In the genomic region with DNA sequence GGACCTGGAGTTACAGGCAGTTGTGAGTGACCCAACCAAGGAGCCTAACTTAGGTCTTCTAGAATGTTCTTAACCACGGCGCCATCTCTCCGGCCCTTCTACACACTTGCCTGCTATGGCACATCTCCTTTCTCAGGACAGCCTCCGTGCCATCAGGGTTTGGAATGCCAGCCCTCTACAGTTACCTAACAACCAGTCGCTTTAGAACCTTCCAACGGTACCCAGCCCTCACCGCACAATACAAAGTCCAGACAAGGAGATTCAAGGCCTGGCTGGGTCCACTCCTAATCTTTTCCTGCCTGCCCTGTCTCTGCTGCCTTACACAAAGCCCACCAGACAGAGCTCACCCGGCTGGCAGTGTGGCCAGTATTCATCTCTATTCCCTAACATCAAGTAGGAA, we compare ENCODE assay signal across 25 mouse cellular contexts.
DNase-seq lines count a peak whose midpoint lies in the region; ATAC-seq and TF ChIP-seq lines count a peak whose summit lies in the region.
"Had no signal": no experiment of that assay in that cellular context is flagged by ENCODE, and none has a peak within 500 bp of the region (broad histone marks: within the 10 kb centered on the region; RNA-seq: fewer than 3 reads in every experiment).

No protein-coding gene starts in this region.

- H3K79me2 ChIP-seq in heart, adult 2 months (replicated peaks; ENCODE audit: control insufficient read depth, insufficient read depth, low read length), result peaks cover 1% of the 10 kb centered on the region; the same call in 1 of the 2 replicates

- WGBS in heart, adult 2 months, result 78% methylated on average over 8 of the region's 8 CpGs
- 93% methylated on average over 8 of the region's 8 CpGs for WGBS in heart, postnatal 0 days
- 96% methylated on average over 8 of the region's 8 CpGs for WGBS in limb, embryonic 14.5 days
- 96% methylated on average over 8 of the region's 8 CpGs for WGBS in limb, embryonic 10.5 days

- TF ChIP-seq CTCF in heart, adult 2 months (IDR thresholded peaks at IDR 0.05), result no peak
- no peak for TF ChIP-seq CTCF in heart, postnatal 0 days (IDR thresholded peaks at IDR 0.05; ENCODE audit: low read depth)

- peak overlapping the region; percentile 59 for H3K27ac ChIP-seq in heart, adult 2 months
- H3K27ac ChIP-seq in heart, postnatal 0 days (ENCODE audit: low read depth), result peak overlapping the region; percentile 79
- 0 out of 2 replicates have a peak overlapping the region, but pooled peaks have one; percentile 26 for H3K27ac ChIP-seq in limb, embryonic 14.5 days (replicated peaks; ENCODE audit: low read depth, low read length)
- H3K27ac ChIP-seq in limb, embryonic 10.5 days, result no peak overlapping the region
- H3K27ac ChIP-seq: embryonic facial prominence, embryonic 12.5 days; forebrain, embryonic 13.5 days; hindbrain, postnatal 0 days; limb, embryonic 13.5 days had no signal

- DNase-seq in heart, adult 2 months, result no peak
- no peak for DNase-seq in heart, postnatal 36 days
- no peak for DNase-seq in heart, postnatal 0 days (ENCODE audit: low spot score)
- no peak for DNase-seq in heart, adult 9 months (ENCODE audit: low spot score in 2 of 2)
- no peak for DNase-seq in limb, embryonic 14.5 days (ENCODE audit: low spot score)
- no peak for DNase-seq in limb, embryonic 10.5 days (ENCODE audit: low spot score)
- peak; percentile 32 to 75 for DNase-seq in kidney, postnatal 25 days
- DNase-seq in left cerebral cortex, adult 9 months (ENCODE audit: low spot score in 2 of 2), result no peak
- DNase-seq: adrenal gland, postnatal 10 days; cerebellum, adult 9-11 months; gastrocnemius, postnatal 36 days; lung, adult 2 months; lung, postnatal 4 days; spleen, adult 18-20 months; thymus, adult 2 months had no signal

- H3K9me3 ChIP-seq in heart, postnatal 0 days (replicated peaks; ENCODE audit: control insufficient read depth, low read length), result no peaks in the 10 kb centered on the region
- no peaks in the 10 kb centered on the region for H3K9me3 ChIP-seq in limb, embryonic 14.5 days (ENCODE audit: control insufficient read depth, low read length)
- H3K9me3 ChIP-seq in limb, embryonic 10.5 days (replicated peaks), result no peaks in the 10 kb centered on the region
- H3K9me3 ChIP-seq: embryonic facial prominence, embryonic 12.5 days; forebrain, embryonic 13.5 days; G1E; hindbrain, embryonic 10.5 days; limb, embryonic 13.5 days; neural tube, embryonic 15.5 days had no signal

- no peak for TF ChIP-seq EP300 in heart, adult 2 months (IDR thresholded peaks at IDR 0.05; ENCODE audit: insufficient read depth, low read depth, low read length)
- no peak for TF ChIP-seq EP300 in heart, postnatal 0 days (IDR thresholded peaks at IDR 0.05; ENCODE audit: low read depth)

- H3K4me3 ChIP-seq in heart, adult 2 months, result no peak overlapping the region
- no peak overlapping the region for H3K4me3 ChIP-seq in heart, postnatal 0 days (ENCODE audit: low read depth, low read length)
- no peak overlapping the region for H3K4me3 ChIP-seq in limb, embryonic 14.5 days (replicated peaks; ENCODE audit: low read length)
- H3K4me3 ChIP-seq in limb, embryonic 10.5 days, result no peak overlapping the region
- H3K4me3 ChIP-seq: embryonic facial prominence, embryonic 12.5 days; erythroblast, embryonic 14.5 days; forebrain, embryonic 13.5 days; hindbrain, embryonic 10.5 days; limb, embryonic 13.5 days; neural tube, embryonic 15.5 days had no signal

- H3K36me3 ChIP-seq in heart, adult 2 months (ENCODE audit: control insufficient read depth, insufficient read depth, low read length), result peaks cover 43% of the 10 kb centered on the region
- H3K36me3 ChIP-seq in heart, postnatal 0 days (replicated peaks; ENCODE audit: control insufficient read depth, insufficient read depth, low read length), result no peaks in the 10 kb centered on the region
- no peaks in the 10 kb centered on the region for H3K36me3 ChIP-seq in limb, embryonic 14.5 days (ENCODE audit: control insufficient read depth, insufficient read depth, low read length)
- no peaks in the 10 kb centered on the region for H3K36me3 ChIP-seq in limb, embryonic 10.5 days
- H3K36me3 ChIP-seq: embryonic facial prominence, embryonic 12.5 days; hindbrain, embryonic 10.5 days; limb, embryonic 13.5 days; neural tube, embryonic 15.5 days had no signal

- no peak for ATAC-seq in heart, postnatal 0 days (ENCODE audit: insufficient read depth, low read depth)
- ATAC-seq in limb, embryonic 14.5 days (ENCODE audit: low FRiP score, low read depth), result no peak
- ATAC-seq: activated CD4-positive, CD25-positive, alpha-beta regulatory T cell, adult 4 months; forebrain, embryonic 13.5 days; hindbrain, postnatal 0 days; midbrain, embryonic 16.5 days had no signal

- H3K4me1 ChIP-seq in heart, adult 2 months (ENCODE audit: control insufficient read depth, insufficient read depth, low read length), result peaks cover 43% of the 10 kb centered on the region
- H3K4me1 ChIP-seq in heart, postnatal 0 days (ENCODE audit: control insufficient read depth, insufficient read depth), result peaks cover 62% of the 10 kb centered on the region
- H3K4me1 ChIP-seq in limb, embryonic 14.5 days (ENCODE audit: control insufficient read depth, insufficient read depth, low read length), result peaks cover 17% of the 10 kb centered on the region
- H3K4me1 ChIP-seq in limb, embryonic 10.5 days, result peaks cover 15% of the 10 kb centered on the region

- intact Hi-C loops in heart, adult 2 months (cut with DNase I), result loop anchor here (5.0 kb wide), 1 partner anchor 136 kb away; no protein-coding TSS in a partner anchor
- intact Hi-C loops in heart, postnatal 36 days (cut with DNase I), result no loop called here

- no peak overlapping the region for H3K9ac ChIP-seq in heart, adult 2 months (ENCODE audit: low read depth, low read length)
- H3K9ac ChIP-seq in heart, postnatal 0 days (replicated peaks; ENCODE audit: low read depth, low read length), result no peak overlapping the region
- no peak overlapping the region for H3K9ac ChIP-seq in limb, embryonic 14.5 days (ENCODE audit: low read depth, low read length, severe bottlenecking)
- H3K9ac ChIP-seq: embryonic facial prominence, embryonic 12.5 days; forebrain, embryonic 13.5 days; limb, embryonic 13.5 days; neural tube, embryonic 15.5 days had no signal

- H3K27me3 ChIP-seq in heart, adult 2 months (ENCODE audit: control insufficient read depth, insufficient read depth, low read length), result no peaks in the 10 kb centered on the region
- no peaks in the 10 kb centered on the region for H3K27me3 ChIP-seq in heart, postnatal 0 days (ENCODE audit: control insufficient read depth, insufficient read depth, low read length)
- no peaks in the 10 kb centered on the region for H3K27me3 ChIP-seq in limb, embryonic 14.5 days (ENCODE audit: control insufficient read depth, insufficient read depth, low read length)
- no peaks in the 10 kb centered on the region for H3K27me3 ChIP-seq in limb, embryonic 10.5 days (ENCODE audit: low read depth, poor library complexity, severe bottlenecking)
- H3K27me3 ChIP-seq: embryonic facial prominence, embryonic 12.5 days; forebrain, embryonic 13.5 days; limb, embryonic 13.5 days; neural tube, embryonic 15.5 days had no signal

- H3K4me2 ChIP-seq in heart, postnatal 0 days (ENCODE audit: low read depth, low read length), result no peak overlapping the region
- H3K4me2 ChIP-seq in limb, embryonic 14.5 days (replicated peaks; ENCODE audit: low read depth, low read length, severe bottlenecking), result no peak overlapping the region
- H3K4me2 ChIP-seq: embryonic facial prominence, embryonic 12.5 days; forebrain, embryonic 13.5 days; limb, embryonic 13.5 days; neural tube, embryonic 15.5 days had no signal

- no peak for TF ChIP-seq POLR2A in heart, adult 2 months (IDR thresholded peaks at IDR 0.05; ENCODE audit: insufficient read depth, low read depth, low read length)
- TF ChIP-seq POLR2A in limb, embryonic 14.5 days (IDR thresholded peaks at IDR 0.05; ENCODE audit: borderline replicate concordance, extremely low read depth, insufficient read depth, insufficient read length), result no peak

Comparison
In these comparisons a context has a peak if more than half of its experiments do, and no peak if none do; other contexts are left out.
1. DNase-seq: peak in kidney, postnatal 25 days (2 of 2); none in heart, adult 2 months (0 of 2), heart, postnatal 36 days (0 of 2), heart, postnatal 0 days (single experiment), heart, adult 9 months (0 of 2), limb, embryonic 14.5 days (single experiment), limb, embryonic 10.5 days (single experiment) and left cerebral cortex, adult 9 months (0 of 2).